Mouse (Mus musculus): Measurements from ENCODE around the gene Tecpr2.

- TF ChIP-seq ZNF384 (IDR thresholded peaks at IDR 0.05; ENCODE audit: low read depth, low read length), result no peak
- no peak for TF ChIP-seq CHD2 (IDR thresholded peaks at IDR 0.05; ENCODE audit: low read depth, low read length)
- no peak for TF ChIP-seq ZC3H11A (IDR thresholded peaks at IDR 0.05; ENCODE audit: borderline replicate concordance, low read depth, low read length)
Measured at GRCm38 (mm10) chr12:111021577-111021976, 132.5 kb downstream of the Tecpr2 start.

Data from ES-E14 (cell line).